Mouse (Mus musculus): ENCODE data around the gene Cyp11a1. TPM values are rescaled to one million over a fixed set of nuclear protein-coding genes. Genes with fewer than 3 reads are reported as not detected.

Gene Cyp11a1
- polyA plus RNA-seq, 1 experiment from 2014 or later: 0.64 TPM

DNA sequence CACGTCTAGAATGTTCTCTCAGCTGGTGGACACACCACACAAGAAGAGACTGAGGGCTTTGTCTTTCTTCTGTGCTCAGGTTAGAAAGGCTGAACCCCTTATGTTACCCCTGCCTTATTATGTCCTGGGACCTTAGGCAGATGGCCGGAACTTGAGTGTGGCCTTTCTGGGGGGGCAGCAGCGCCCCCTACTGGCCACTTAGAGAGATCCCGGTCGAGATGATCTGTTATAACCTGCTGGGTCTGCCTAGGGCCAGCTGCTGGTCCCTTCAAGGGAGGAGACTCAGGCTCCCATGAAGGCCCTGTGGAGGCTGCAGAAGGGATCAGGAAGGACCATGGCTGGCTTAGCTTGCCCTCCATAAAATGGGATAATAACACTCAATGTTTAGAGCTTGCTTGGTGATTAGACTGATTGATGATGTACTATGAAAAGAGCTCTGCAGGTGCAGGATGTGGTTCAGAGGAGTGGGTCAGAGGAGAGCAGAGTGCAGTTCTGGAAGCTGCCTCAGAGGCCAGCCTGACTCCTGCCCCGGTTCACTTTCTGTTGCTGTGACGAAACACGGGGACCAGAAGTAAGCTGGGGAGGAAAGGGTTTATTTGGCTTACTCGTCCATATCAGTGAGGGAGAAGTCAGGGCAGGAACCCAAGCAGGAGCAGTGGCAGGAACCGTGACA lies 15.6 kb upstream of the Cyp11a1 start:
- WGBS: 23% methylated on average over 10 of the region's 10 CpGs
- DNase-seq (ENCODE audit: low spot score): peak; percentile 65

DNA sequence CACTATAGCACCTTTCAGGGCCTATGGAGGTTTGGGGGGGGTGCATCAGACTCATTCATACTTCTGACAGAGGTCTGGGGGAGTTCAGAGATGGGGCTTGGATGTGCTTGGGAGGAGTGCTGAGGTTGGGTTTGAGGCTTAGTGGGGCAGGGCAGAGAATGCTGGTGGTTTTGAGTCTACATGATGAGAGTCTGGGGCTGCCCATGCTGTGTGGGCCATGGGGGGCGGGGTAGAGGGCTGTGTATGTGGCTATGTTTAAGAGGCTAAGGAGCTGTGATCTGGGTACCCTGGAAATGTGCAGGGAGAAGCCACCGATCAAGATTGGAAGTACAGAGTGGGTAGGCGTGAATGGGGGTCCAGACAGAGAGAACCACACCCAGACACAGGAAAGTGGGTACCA lies 14.2 kb upstream of the Cyp11a1 start:
- Histone ChIP-seq H3K9ac (ENCODE audit: low read depth, low read length) (no peak overlapping the region), H3K9me3 (replicated peaks; ENCODE audit: low read length) (no peaks in the 10 kb centered on the region), H3K4me3 (replicated peaks; ENCODE audit: low read depth, low read length) (no peak overlapping the region), H3K27ac (no peak overlapping the region), H3K36me3 (ENCODE audit: insufficient read depth, low read length) (no peaks in the 10 kb centered on the region), H3K27me3 (ENCODE audit: insufficient read depth, low read length) (peaks cover 4% of the 10 kb centered on the region; the same call in 1 of the 2 replicates), H3K4me2 (ENCODE audit: low read length) (no peak overlapping the region), H3K4me1 (replicated peaks; ENCODE audit: insufficient read depth, low read length) (0 out of 2 replicates have a peak, but pooled peaks cover 3% of the 10 kb centered on the region)
- no peak for ATAC-seq (replicated peaks; ENCODE audit: low FRiP score, low read depth)
- no peak for DNase-seq (ENCODE audit: low spot score)
- 98% methylated on average over 3 of the region's 3 CpGs for WGBS
- TF ChIP-seq CTCF (IDR thresholded peaks at IDR 0.05; ENCODE audit: low read depth): no peak

More for the DNA sequence above, 15.6 kb upstream of the Cyp11a1 start:
- no peak overlapping the region for H3K9ac ChIP-seq (ENCODE audit: low read depth, low read length)
- no peak overlapping the region for H3K4me3 ChIP-seq (replicated peaks; ENCODE audit: low read depth, low read length)
- 0 out of 2 replicates have a peak, but pooled peaks cover 3% of the 10 kb centered on the region for H3K4me1 ChIP-seq (replicated peaks; ENCODE audit: insufficient read depth, low read length)
- ATAC-seq (replicated peaks; ENCODE audit: low FRiP score, low read depth): no peak; the same call in 1 of the 2 replicates
- no peak overlapping the region for H3K4me2 ChIP-seq (ENCODE audit: low read length)
- no peaks in the 10 kb centered on the region for H3K36me3 ChIP-seq (ENCODE audit: insufficient read depth, low read length)
- H3K27ac ChIP-seq: no peak overlapping the region
- H3K27me3 ChIP-seq (ENCODE audit: insufficient read depth, low read length): no peaks in the 10 kb centered on the region
- TF ChIP-seq CTCF (IDR thresholded peaks at IDR 0.05; ENCODE audit: low read depth): peak; percentile 79
- no peaks in the 10 kb centered on the region for H3K9me3 ChIP-seq (replicated peaks; ENCODE audit: low read length)

DNA sequence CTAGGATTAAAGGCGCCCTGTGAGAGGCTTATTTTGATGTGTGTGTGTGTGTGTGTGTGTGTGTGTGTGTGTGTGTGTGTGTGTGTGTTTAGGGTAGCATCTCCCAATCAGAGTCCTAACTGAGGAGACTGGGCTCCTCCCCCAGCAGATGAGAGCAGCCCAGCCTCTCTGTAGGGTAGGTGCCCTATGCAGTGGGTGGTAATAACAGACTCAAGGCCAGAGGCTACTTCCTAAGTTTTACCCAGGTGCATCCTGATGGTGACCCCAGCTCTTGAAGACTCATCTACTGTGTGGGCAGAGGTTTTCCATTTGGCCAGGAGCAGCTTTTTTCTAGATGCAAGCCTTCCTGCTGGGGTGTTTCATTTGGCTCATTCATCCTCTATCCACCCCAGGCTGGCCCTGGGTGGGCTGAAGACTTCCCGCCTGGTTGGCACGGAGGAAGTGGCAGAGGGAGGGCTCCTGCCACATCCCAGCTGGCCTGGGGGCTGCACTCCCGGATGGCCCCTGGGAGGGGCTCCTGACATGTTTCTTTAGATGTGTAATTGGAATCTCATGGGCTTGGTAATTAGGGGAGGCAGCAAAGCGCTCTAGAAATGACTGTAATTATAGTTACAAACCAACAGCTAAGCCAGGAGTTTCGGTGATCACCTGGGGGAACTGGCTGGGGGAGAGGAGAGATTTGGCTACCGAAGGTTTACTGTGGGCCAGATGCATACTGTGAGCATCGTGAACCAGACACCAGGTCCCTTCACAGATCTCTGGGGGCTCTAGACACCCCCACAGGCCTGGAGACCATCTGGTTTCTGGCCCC lies 13.2 kb upstream of the Cyp11a1 start:
- Histone ChIP-seq H3K4me2 (ENCODE audit: low read length) (no peak overlapping the region), H3K36me3 (ENCODE audit: insufficient read depth, low read length) (no peaks in the 10 kb centered on the region), H3K27ac (no peak overlapping the region), H3K4me3 (replicated peaks; ENCODE audit: low read depth, low read length) (no peak overlapping the region), H3K4me1 (replicated peaks; ENCODE audit: insufficient read depth, low read length) (no peaks in the 10 kb centered on the region), H3K9me3 (replicated peaks; ENCODE audit: low read length) (no peaks in the 10 kb centered on the region), H3K9ac (ENCODE audit: low read depth, low read length) (no peak overlapping the region), H3K27me3 (ENCODE audit: insufficient read depth, low read length) (peaks cover 4% of the 10 kb centered on the region; the same call in 1 of the 2 replicates)
- DNase-seq (ENCODE audit: low spot score) (no peak), ATAC-seq (replicated peaks; ENCODE audit: low FRiP score, low read depth) (no peak)
- no peak for TF ChIP-seq CTCF (IDR thresholded peaks at IDR 0.05; ENCODE audit: low read depth)
- WGBS: 29% methylated on average over 8 of the region's 8 CpGs

DNA sequence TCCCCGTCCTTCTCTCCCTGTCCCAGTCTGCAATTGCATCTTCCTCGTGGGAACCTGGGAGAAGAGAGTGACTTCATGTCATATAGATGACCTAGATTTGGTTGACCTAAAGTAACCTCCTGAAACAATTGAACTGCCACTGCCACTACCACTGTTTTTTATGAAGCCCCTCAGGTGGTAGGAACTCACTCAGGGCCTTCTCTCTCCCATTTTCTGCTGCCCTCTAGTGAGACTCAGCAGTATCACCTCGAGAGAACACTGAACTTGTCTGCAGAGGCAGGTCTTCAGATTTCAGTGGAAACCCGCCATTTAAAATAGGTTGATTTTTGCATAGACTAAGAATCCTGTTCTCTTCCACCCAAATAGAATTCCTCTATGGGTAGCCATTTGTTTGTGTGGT lies 10.9 kb upstream of the Cyp11a1 start:
- H3K27me3 ChIP-seq (ENCODE audit: insufficient read depth, low read length): peaks cover 4% of the 10 kb centered on the region; the same call in 1 of the 2 replicates
- DNase-seq (ENCODE audit: low spot score) (peak; percentile 69), ATAC-seq (replicated peaks; ENCODE audit: low FRiP score, low read depth) (no peak)
- H3K9me3 ChIP-seq (replicated peaks; ENCODE audit: low read length): no peaks in the 10 kb centered on the region
- H3K4me1 ChIP-seq (replicated peaks; ENCODE audit: insufficient read depth, low read length): no peaks in the 10 kb centered on the region
- TF ChIP-seq CTCF (IDR thresholded peaks at IDR 0.05; ENCODE audit: low read depth): peak; percentile 73
- H3K27ac ChIP-seq: no peak overlapping the region
- 42% methylated on average over 4 of the region's 4 CpGs for WGBS
- H3K36me3 ChIP-seq (ENCODE audit: insufficient read depth, low read length): no peaks in the 10 kb centered on the region
- no peak overlapping the region for H3K9ac ChIP-seq (ENCODE audit: low read depth, low read length)
- H3K4me2 ChIP-seq (ENCODE audit: low read length): no peak overlapping the region
- no peak overlapping the region for H3K4me3 ChIP-seq (replicated peaks; ENCODE audit: low read depth, low read length)

DNA sequence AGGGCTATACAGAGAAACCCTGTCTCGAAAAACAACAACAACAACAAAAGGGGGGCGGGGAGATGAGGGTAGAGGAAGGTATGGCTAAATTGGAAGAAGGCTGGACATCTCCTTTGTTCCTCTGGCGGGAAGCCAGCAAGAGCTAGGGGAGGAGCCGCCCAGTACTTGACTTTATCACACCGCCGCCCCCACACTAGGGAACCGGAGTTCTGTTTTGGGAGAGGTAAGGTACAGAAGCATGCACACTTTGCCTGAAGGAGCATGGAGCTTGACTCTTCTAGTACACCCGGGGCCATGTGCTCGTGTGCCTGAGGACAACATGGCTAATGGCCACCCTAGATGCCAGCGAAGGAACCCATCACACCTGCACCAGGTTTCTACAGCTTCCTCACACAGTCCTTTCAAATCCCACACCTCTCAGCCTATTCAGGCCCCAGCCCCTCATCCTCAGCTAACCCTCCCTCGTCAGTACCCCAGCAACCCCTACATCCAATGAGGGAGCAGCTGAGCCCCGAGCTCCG lies 8.6 kb upstream of the Cyp11a1 start:
- Histone ChIP-seq H3K27ac (no peak overlapping the region), H3K9ac (ENCODE audit: low read depth, low read length) (no peak overlapping the region), H3K4me2 (ENCODE audit: low read length) (peak overlapping the region; percentile 57), H3K27me3 (ENCODE audit: insufficient read depth, low read length) (peaks cover 4% of the 10 kb centered on the region; the same call in 1 of the 2 replicates), H3K9me3 (replicated peaks; ENCODE audit: low read length) (no peaks in the 10 kb centered on the region), H3K4me3 (replicated peaks; ENCODE audit: low read depth, low read length) (no peak overlapping the region), H3K4me1 (replicated peaks; ENCODE audit: insufficient read depth, low read length) (no peaks in the 10 kb centered on the region), H3K36me3 (ENCODE audit: insufficient read depth, low read length) (no peaks in the 10 kb centered on the region)
- ATAC-seq (replicated peaks; ENCODE audit: low FRiP score, low read depth) (0 out of 2 replicates have a peak, but pooled peaks have one; percentile 1), DNase-seq (ENCODE audit: low spot score) (no peak)
- no peak for TF ChIP-seq CTCF (IDR thresholded peaks at IDR 0.05; ENCODE audit: low read depth)
- WGBS: 22% methylated on average over 13 of the region's 13 CpGs

DNA sequence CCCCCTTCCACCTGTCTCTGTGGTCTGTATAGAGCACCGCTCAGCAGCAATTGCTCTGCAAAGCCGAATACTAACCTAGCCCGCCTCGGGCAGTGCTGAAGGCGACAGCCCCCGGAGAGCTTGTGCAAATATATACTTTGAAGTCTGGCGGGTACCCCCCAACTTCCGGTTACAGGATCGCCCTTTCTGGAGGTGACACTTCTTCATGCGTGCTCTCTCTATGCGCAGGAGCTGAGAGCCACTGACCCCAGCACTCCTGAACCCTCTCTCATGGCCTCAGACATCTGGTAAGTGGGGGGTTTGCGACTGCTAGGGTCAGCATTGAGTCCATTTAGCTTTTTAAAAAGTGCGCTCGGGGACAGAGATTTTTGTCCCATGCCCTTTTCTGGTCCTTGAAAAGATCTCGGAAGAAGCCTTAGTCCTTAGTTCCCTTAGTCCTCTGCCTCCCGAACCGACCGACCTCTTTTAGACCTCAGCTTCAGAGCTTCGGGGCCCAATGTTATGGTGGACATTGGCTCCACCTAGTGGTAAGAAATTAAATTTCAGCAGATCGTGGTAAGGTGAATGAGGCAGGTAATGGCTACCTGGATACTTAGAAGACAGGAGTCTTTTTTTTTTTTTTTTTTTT lies 8.1 kb upstream of the Cyp11a1 start:
- no peaks in the 10 kb centered on the region for H3K4me1 ChIP-seq (replicated peaks; ENCODE audit: insufficient read depth, low read length)
- H3K4me3 ChIP-seq (replicated peaks; ENCODE audit: low read depth, low read length): peak overlapping the region; percentile 13; the same call in 1 of the 2 replicates
- H3K36me3 ChIP-seq (ENCODE audit: insufficient read depth, low read length): no peaks in the 10 kb centered on the region
- H3K9ac ChIP-seq (ENCODE audit: low read depth, low read length): peak overlapping the region; percentile 29; the same call in 1 of the 2 replicates
- 2% methylated on average over 20 of the region's 20 CpGs for WGBS
- peaks cover 4% of the 10 kb centered on the region; the same call in 1 of the 2 replicates for H3K27me3 ChIP-seq (ENCODE audit: insufficient read depth, low read length)
- peak; percentile 87 for DNase-seq (ENCODE audit: low spot score)
- no peak overlapping the region for H3K27ac ChIP-seq
- TF ChIP-seq CTCF (IDR thresholded peaks at IDR 0.05; ENCODE audit: low read depth): peak; percentile 82
- peak; percentile 67 for ATAC-seq (replicated peaks; ENCODE audit: low FRiP score, low read depth)
- H3K9me3 ChIP-seq (replicated peaks; ENCODE audit: low read length): no peaks in the 10 kb centered on the region
- peak overlapping the region; percentile 57 for H3K4me2 ChIP-seq (ENCODE audit: low read length)

All from kidney, postnatal 0 days (tissue).